Mouse (Mus musculus): ENCODE measurements around the gene Nphp3. TPM values are rescaled to one million over a fixed set of nuclear protein-coding genes. Genes with fewer than 3 reads are reported as not detected.

Nphp3 gene
- total RNA-seq, 2 experiments from 2014 or later: 7.9 to 8.3 TPM

- no peak for DNase-seq (ENCODE audit: extremely low spot score in 1 of 2, low spot score in 2 of 2)
- intact Hi-C loops (cut with DNase I): loop anchor here (10.0 kb wide), 1 partner anchor 234 kb away; no protein-coding TSS in a partner anchor
- no peak for TF ChIP-seq CTCF (IDR thresholded peaks at IDR 0.05)
- H3K27ac ChIP-seq: no peak overlapping the region
- no peak overlapping the region for H3K4me3 ChIP-seq
Measured at GRCm38 (mm10) chr9:104070863-104071604, 68.7 kb downstream of the Nphp3 start.

- intact Hi-C loops (cut with DNase I): loop anchor here (10.0 kb wide), 1 partner anchor 229 kb away; no protein-coding TSS in a partner anchor
- Histone ChIP-seq H3K27ac (no peak overlapping the region), H3K4me3 (no peak overlapping the region)
- no peak for DNase-seq (ENCODE audit: extremely low spot score in 1 of 2, low spot score in 2 of 2)
- TF ChIP-seq CTCF (IDR thresholded peaks at IDR 0.05): peak; percentile 69
Measured at GRCm38 (mm10) chr9:104075808-104076207, 73.5 kb downstream of the Nphp3 start.

GRCm38 (mm10) chr9:104078780-104079179 is 76.4 kb downstream of the Nphp3 start:
- no peak overlapping the region for H3K4me3 ChIP-seq
- H3K27ac ChIP-seq: no peak overlapping the region
- intact Hi-C loops (cut with DNase I): loop anchor here (10.0 kb wide), 1 partner anchor 226 kb away; no protein-coding TSS in a partner anchor
- no peak for TF ChIP-seq CTCF (IDR thresholded peaks at IDR 0.05)
- DNase-seq (ENCODE audit: extremely low spot score in 1 of 2, low spot score in 2 of 2): no peak

- peak; percentile 62 for TF ChIP-seq CTCF (IDR thresholded peaks at IDR 0.05)
- Histone ChIP-seq H3K4me3 (no peak overlapping the region), H3K27ac (no peak overlapping the region)
- DNase-seq (ENCODE audit: extremely low spot score in 1 of 2, low spot score in 2 of 2): peak in 1 of 2 experiments; percentile 36
- intact Hi-C loops (cut with DNase I): loop anchor here (10.0 kb wide), 1 partner anchor 225 kb away; no protein-coding TSS in a partner anchor
Measured at GRCm38 (mm10) chr9:104079379-104079778, 77.0 kb downstream of the Nphp3 start.

GRCm38 (mm10) chr9:104080038-104080437 is 77.7 kb downstream of the Nphp3 start:
- DNase-seq (ENCODE audit: extremely low spot score in 1 of 2, low spot score in 2 of 2): no peak
- H3K27ac ChIP-seq: no peak overlapping the region
- TF ChIP-seq CTCF (IDR thresholded peaks at IDR 0.05): no peak
- H3K4me3 ChIP-seq: no peak overlapping the region
- intact Hi-C loops (cut with DNase I): loop anchor here (5.0 kb wide), 1 partner anchor 82 kb away; no protein-coding TSS in a partner anchor

GRCm38 (mm10) chr9:104085730-104086429 is 83.5 kb downstream of the Nphp3 start:
- no peak overlapping the region for H3K27ac ChIP-seq
- H3K4me3 ChIP-seq: no peak overlapping the region
- no peak for TF ChIP-seq CTCF (IDR thresholded peaks at IDR 0.05)
- intact Hi-C loops (cut with DNase I): no loop called here
- DNase-seq (ENCODE audit: extremely low spot score in 1 of 2, low spot score in 2 of 2): no peak

GRCm38 (mm10) chr9:104088555-104088954 is 86.2 kb downstream of the Nphp3 start:
- no peak for DNase-seq (ENCODE audit: extremely low spot score in 1 of 2, low spot score in 2 of 2)
- Histone ChIP-seq H3K27ac (no peak overlapping the region), H3K4me3 (no peak overlapping the region)
- intact Hi-C loops (cut with DNase I): no loop called here
- no peak for TF ChIP-seq CTCF (IDR thresholded peaks at IDR 0.05)

- Histone ChIP-seq H3K4me3 (no peak overlapping the region), H3K27ac (no peak overlapping the region)
- intact Hi-C loops (cut with DNase I): no loop called here
- DNase-seq (ENCODE audit: extremely low spot score in 1 of 2, low spot score in 2 of 2): no peak
- TF ChIP-seq CTCF (IDR thresholded peaks at IDR 0.05): no peak
Measured at GRCm38 (mm10) chr9:104092945-104093344, 90.6 kb downstream of the Nphp3 start.

Other genes with a start within 250 kb of the Nphp3 start
- 10 to 100 TPM; 30.3 to 31.1 TPM for gene Tmem108, start 240.7 kb upstream of the Nphp3 start, total RNA-seq (2021)
- not detected for gene Gm28305, start 38.1 kb downstream of the Nphp3 start, total RNA-seq (2021)
- gene Uba5, start 60.6 kb downstream of the Nphp3 start, total RNA-seq (2021): 10 to 100 TPM; 39.2 to 42.2 TPM
- gene Acad11, start 60.8 kb downstream of the Nphp3 start, total RNA-seq (2021): 10 to 100 TPM; 21.4 to 24.7 TPM
- gene Ackr4, start 124.4 kb downstream of the Nphp3 start, total RNA-seq (2021): under 1 TPM in 1 of 2 experiments, not detected in 1; 0.20 TPM